Mouse (Mus musculus) ES-CJ7 (cell line): ENCODE measurements at regions not wholly inside any gene's neighbourhood (a gene's known extent, or its start where the extent isn't known, plus 50 kb on each side); places are given as distances from the start of the nearest gene placed in this dataset.

Experiments
- DNase-seq: peaks from one replicate; pipeline ENCODE4 v3.0.0; 2011; ENCODE audit warnings: low read depth, low spot score

DNA sequence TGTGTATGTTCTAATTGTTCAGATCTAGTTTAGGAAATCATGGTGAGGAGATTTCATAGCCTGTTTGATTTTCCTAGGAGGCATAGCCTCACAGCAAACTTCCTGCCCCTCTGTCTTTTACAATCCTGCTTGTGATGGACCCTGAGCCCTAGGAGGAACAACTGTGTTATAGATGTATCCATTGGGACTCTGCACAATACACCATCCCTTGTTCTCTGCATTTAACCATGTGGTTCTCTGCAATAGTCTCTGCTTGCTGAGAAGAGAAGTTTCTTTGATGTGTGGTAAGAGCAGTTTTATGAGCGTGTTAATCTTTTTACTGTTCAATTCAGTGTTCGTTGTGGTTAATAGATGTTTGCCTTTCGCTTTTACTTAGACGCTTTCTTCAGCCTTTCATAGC is 95.9 kb upstream of the Slc13a1 start:
- DNase-seq = no peak

DNA sequence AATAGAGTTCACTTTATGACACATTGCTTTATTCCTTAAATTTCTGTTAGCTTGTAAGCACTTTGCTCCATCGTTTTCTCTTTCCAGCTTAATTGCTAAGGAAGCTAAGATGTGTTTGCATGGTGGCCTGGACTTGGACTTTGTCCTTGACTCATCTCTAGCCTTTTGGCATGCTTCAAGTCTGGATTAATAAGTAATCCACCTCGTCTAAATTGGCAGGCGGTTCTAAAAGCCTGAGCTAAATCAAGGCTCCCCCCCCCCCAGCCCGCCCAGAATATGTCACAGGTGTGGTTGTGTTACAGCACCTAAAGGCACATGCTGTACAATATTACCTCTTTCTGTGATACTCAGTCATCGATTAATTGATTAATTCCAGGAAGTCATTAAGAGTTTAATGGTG is 94.7 kb upstream of the Slc13a1 start:
- no peak for DNase-seq

DNA sequence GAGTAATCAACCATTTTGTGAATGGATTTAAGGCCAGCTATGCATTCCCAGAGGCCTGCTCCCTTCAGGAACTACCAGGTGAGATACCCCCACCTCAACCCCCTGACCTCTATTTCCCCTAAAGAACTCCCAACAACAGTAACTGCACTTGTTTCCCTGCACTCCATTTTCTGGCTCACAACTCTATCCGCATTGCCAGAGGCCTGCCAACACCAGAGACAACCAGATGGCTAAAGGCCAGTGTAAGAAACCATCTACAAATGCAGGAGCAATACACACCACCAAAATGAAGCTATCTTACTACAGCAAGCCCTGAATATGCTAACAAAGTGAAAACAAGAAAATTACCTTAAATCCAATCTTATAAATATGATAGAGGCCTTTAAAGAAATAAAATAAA is 77.7 kb upstream of the Slc13a1 start:
- DNase-seq = no peak

DNA sequence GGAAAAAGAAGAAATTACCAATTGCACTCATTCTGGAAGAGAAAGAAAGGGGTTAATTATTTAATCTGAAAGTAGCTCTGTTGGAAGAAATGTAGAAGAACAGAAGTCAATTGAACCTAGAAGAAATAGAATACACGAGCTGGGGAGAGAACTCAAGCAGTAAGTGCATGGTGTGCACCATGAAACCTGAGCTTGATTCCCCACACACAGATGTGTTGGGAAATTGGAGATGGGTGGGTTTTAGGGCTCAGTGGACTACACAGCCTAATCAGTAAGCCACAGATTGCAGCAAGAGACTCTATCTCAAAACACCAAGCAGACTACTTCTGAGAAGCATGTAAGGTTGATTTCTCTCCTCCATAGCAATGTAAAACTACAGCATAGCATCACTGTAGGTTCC is 70.6 kb upstream of the Slc13a1 start:
- DNase-seq = no peak

- no peak for DNase-seq
These were observed 70.2 kb upstream of the Slc13a1 start for GRCm38 (mm10) chr6:24238054-24238453.

DNA sequence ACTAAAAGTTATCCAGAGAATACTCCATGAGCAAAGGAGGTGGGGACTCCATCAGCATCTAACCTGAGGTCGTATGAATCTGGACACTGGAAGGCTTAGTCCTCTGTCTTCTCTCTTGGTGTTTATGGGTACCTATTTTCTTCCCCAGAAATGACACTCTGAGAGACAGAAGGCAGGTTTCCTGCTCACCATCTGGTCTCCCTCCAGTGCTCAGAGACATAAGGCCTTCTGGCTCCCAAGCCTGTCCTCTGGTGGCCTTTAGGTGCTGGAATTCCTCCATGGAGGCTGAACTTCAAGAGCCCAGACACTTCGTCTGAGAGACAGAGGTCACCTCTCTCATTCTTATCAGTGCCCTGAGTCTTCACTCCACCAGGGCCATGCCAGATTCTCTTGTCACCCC is 65.7 kb upstream of the Slc13a1 start:
- no peak for DNase-seq

DNA sequence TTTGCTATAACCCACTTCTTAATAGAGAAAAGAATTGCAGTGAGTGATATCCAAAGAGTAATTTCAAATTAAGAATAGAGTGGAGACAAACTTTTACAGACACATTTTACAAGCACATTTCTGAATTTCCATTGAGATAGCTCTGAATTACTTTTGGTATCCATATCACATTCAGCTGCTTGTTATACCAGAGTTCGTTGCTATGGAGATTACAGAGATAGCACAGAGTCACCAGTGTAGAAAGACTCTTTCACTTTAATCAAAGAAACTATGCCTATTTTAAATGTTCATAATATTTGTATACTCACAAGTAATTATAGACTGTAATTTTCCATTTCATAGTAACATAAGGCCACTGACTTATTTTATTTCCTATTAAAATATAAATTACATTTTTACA is 52.7 kb upstream of the Slc13a1 start:
- no peak for DNase-seq

DNA sequence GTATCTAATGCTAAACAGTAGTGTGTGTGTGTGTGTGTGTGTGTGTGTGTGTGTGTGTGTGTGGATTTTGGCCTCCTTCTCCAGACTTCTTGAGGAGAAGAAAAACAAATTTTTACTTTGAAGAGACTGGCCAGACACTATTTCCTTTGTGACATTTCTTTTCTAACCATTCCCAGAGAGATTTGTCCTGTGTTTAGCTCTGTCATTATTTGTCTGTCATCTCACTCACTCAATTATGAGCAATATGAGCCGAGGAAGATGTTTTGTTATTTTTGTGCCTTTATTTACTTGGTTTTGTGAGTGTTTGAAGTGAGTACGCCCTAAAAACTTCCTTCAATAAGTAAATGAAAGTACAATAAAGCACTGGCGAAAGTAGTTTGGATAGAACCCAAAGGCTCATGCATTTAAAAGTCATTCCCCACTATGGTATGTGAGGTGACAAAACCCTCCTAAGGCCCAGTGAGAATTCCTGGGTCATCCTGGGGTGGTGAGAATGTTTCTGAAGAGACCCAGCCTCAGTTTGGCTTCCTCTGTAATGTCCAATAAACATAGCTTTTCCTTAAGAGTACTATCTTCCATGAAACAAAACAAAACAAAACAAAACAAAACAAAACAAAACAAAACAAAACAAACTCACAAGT is 52.1 kb upstream of the Slc13a1 start:
- no peak for DNase-seq
